Mouse (Mus musculus): ENCODE measurements around the gene Hsd17b6.

GRCm38 (mm10) chr10:128041636-128042035 is 34.2 kb upstream of the Hsd17b6 start:
- TF ChIP-seq CTCF (IDR thresholded peaks at IDR 0.05; ENCODE audit: low read depth, low read length) (no peak), POLR2A (IDR thresholded peaks at IDR 0.05; ENCODE audit: borderline replicate concordance, low read depth, low read length) (no peak)

Measured in bone marrow macrophage, adult 2 months (primary cell).